Mouse (Mus musculus) lung, postnatal 14 days (tissue): ENCODE results near the gene Cage1.
A peak's percentile ranks its signal among the peaks of the same experiment; 100 is the strongest.

Experiments used
- DNase-seq: peaks from one replicate; pipeline ENCODE4 v3.0.0; 2021

Gene Cage1

GRCm38 (mm10) chr13:37964128-37965087 lies 72.5 kb downstream of the Cage1 start:
- no peak for DNase-seq

GRCm38 (mm10) chr13:37963354-37964007 lies 73.4 kb downstream of the Cage1 start:
- peak; percentile 84 for DNase-seq

- no peak for DNase-seq
Observed at GRCm38 (mm10) chr13:37962541-37962940, 74.3 kb downstream of the Cage1 start.

- no peak for DNase-seq
Observed at GRCm38 (mm10) chr13:37959936-37960335, 76.9 kb downstream of the Cage1 start.

- DNase-seq, result no peak
Observed at GRCm38 (mm10) chr13:37959239-37959907, 77.5 kb downstream of the Cage1 start.

- DNase-seq, result no peak
Observed at GRCm38 (mm10) chr13:37958498-37959238, 78.2 kb downstream of the Cage1 start.
